Mouse (Mus musculus) small intestine, adult 2 months (tissue): ENCODE results near the gene Plscr3.

Experiments
- CTCF ChIP-seq: fragments of 200-500 bp; IDR thresholded peaks from 2 replicates; pipeline ENCODE4 v1.5.1; 2012; ENCODE audit warnings: low read depth, mild to moderate bottlenecking, control low read depth, inconsistent platforms, low read length, moderate library complexity, mixed read lengths; ENCODE audit not compliant: insufficient replicate concordance, insufficient read length; ENCODE audit errors: extremely low read depth
- POLR2A ChIP-seq: fragments of 200-500 bp; IDR thresholded peaks from 2 replicates; pipeline ENCODE4 v1.6.1; 2012; ENCODE audit warnings: low read depth, mild to moderate bottlenecking, control low read depth, inconsistent platforms, low read length, moderate library complexity

DNA sequence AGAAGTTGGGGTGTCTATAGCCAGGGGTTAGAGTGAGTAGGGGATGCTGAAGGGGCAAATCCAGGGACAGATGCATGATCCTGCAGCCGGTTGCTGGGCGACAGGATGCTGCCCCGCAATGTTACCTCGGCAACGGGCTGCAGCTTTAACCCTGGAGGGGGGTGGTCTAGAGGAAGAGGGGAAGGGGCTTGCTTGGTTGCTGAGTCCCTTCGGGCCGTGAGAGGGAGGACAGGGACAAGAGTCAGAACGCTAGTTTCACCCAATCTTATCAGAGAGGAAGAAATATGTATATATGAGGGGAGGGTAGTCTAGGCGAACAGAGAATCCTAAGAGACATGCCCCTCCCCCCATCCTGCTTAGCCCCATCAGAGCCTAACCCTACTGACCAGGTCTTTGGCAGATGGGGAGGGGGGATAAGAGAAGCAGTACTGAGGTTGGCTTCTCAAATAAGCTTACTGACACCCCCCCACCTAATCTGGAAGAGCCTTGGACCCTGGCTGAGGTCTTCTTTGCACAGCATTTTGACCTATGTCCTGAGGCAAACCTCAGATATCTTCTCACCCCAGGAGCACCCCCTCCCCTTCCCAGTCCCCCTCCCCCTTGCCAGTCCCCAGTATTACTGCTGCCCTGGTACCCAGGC lies 10.7 kb upstream of the Plscr3 start:
- no peak for TF ChIP-seq CTCF
- no peak for TF ChIP-seq POLR2A
